Mouse (Mus musculus) hindbrain, postnatal 0 days (tissue): ENCODE measurements at regions not wholly inside any gene's neighbourhood (a gene's known extent, or its start where the extent isn't known, plus 50 kb on each side); places are given as distances from the start of the nearest gene placed in this dataset.

ENCODE experiments used
- ATAC-seq: fragments of 200-750 bp; cut with Nextera tagmentation; 2 replicates; pipeline ENCODE4 v1.8.0; 2017; ENCODE audit warnings: mild to moderate bottlenecking, moderate TSS enrichment, moderate library complexity
- DNase-seq: peaks from one replicate; pipeline ENCODE4 v3.0.0-alpha.2; 2015; ENCODE audit warnings: low spot score
- H3K27ac ChIP-seq: fragments of 300-500 bp; sonication (generic); 2 replicates; pipeline ENCODE4 v1.5.1; 2014; ENCODE audit warnings: mild to moderate bottlenecking
- H3K27me3 ChIP-seq: fragments of 300-500 bp; sonication (generic); 2 replicates; pipeline ENCODE4 v1.6.1; 2014; ENCODE audit warnings: low read length, mixed read lengths; ENCODE audit not compliant: insufficient read depth
- H3K36me3 ChIP-seq: fragments of 300-500 bp; sonication (generic); 2 replicates; pipeline ENCODE4 v1.6.1; 2014; ENCODE audit warnings: low read length, mixed read lengths; ENCODE audit not compliant: insufficient read depth
- H3K4me1 ChIP-seq: fragments of 300-500 bp; sonication (generic); 2 replicates; pipeline ENCODE4 v1.6.1; 2014; ENCODE audit warnings: antibody characterized with exemption, low read length, mixed read lengths; ENCODE audit not compliant: insufficient read depth
- H3K4me2 ChIP-seq: fragments of 300-500 bp; sonication (generic); 2 replicates; pipeline ENCODE4 v1.6.1; 2014; ENCODE audit warnings: low read depth, mild to moderate bottlenecking, low read length, moderate library complexity, mixed read lengths
- H3K4me3 ChIP-seq: fragments of 300-500 bp; sonication (generic); 2 replicates; pipeline ENCODE4 v1.5.1; 2014; ENCODE audit warnings: low read length
- H3K9ac ChIP-seq: fragments of 300-500 bp; sonication (generic); replicated peaks from 2 replicates; pipeline ENCODE4 v1.6.1; 2014; ENCODE audit warnings: mild to moderate bottlenecking, low read length, moderate library complexity, mixed read lengths
- H3K9me3 ChIP-seq: fragments of 300-500 bp; sonication (generic); 2 replicates; pipeline ENCODE4 v1.6.1; 2016; ENCODE audit warnings: low read length, mixed read lengths
- CTCF ChIP-seq: IDR thresholded peaks from 2 replicates; pipeline ENCODE4 v1.5.1; 2016; ENCODE audit warnings: antibody characterized with exemption, control low read depth, low read depth
- WGBS: fragments of 180-500 bp; shearing (Covaris S2); extraction: QIAGEN DNeasy Blood & Tissue Kit; methylation state at CpG from one replicate; pipeline ENCODE4 v1.1.7; 2014; 5-methylcytosine and 5-hydroxymethylcytosine counted together

- no peak for TF ChIP-seq CTCF
- Histone ChIP-seq H3K4me2 (peak overlapping the region; percentile 52), H3K4me1 (no peaks in the 10 kb centered on the region), H3K36me3 (no peaks in the 10 kb centered on the region), H3K9ac (no peak overlapping the region), H3K27ac (no peak overlapping the region), H3K27me3 (no peaks in the 10 kb centered on the region), H3K9me3 (no peaks in the 10 kb centered on the region), H3K4me3 (peak overlapping the region; percentile 26)
- WGBS: 14% methylated on average over 14 of the region's 20 CpGs
- ATAC-seq: no peak
- peak; percentile 4 for DNase-seq
Measured at GRCm38 (mm10) chr1:111754263-111754857, 110.4 kb downstream of the Dsel start.
